Comparison of ENCODE assay signal across 8 mouse cellular contexts in the genomic region with DNA sequence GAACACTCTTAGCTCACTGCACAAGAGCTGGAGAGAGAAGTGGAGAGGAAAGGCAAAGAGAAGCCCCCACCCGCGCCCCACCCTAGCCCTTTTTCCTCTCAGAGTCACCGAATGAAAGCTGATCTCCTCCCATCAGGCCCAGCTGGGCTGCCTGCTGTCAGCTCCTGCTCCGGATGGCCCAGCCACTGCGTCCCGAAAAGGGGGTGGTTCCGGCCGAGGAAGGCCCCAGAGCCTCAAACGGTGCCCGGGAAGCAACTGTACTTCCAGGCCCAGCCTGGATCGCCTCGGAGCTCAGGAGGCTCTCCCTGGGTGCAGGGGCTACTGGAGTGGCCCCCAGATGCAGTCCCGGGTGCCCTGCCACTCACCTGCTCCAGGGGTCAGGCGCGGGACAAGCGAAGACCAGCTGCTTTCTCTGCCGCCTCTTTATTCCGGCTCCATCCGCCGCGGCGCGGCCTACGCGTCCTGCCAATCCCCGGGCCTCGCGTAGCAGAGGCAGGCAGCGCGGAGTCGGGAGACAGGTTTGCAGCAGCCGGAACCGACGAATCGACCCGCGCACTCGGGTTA. TPM values are rescaled to one million over a fixed set of nuclear protein-coding genes. Genes with fewer than 3 reads are reported as not detected.
DNase-seq lines count a peak whose midpoint lies in the region; ATAC-seq and TF ChIP-seq lines count a peak whose summit lies in the region.

No protein-coding gene starts in this region.

- peak overlapping the region; percentile 98 for H3K27ac ChIP-seq in gastrocnemius, adult 2 months
- H3K27ac ChIP-seq in CH12.LX (ENCODE audit: insufficient read depth, low read depth) = peak overlapping the region; percentile 34
- H3K27ac ChIP-seq in embryonic facial prominence, embryonic 15.5 days (replicated peaks) = peak overlapping the region; percentile 98

- peaks cover 2% of the 10 kb centered on the region; the same call in 1 of the 2 replicates for H3K79me2 ChIP-seq in CH12.LX (replicated peaks; ENCODE audit: control insufficient read depth, extremely low read depth, insufficient read depth, poor library complexity, severe bottlenecking)

- no peak for TF ChIP-seq RAD21 in CH12.LX (IDR thresholded peaks at IDR 0.05; ENCODE audit: low read depth, low read length)

- H3K4me1 ChIP-seq in CH12.LX (ENCODE audit: control insufficient read depth in 1 of 2, insufficient read depth in 2 of 2) = peaks cover 6 to 22% of the 10 kb centered on the region in 2 experiments
- H3K4me1 ChIP-seq in embryonic facial prominence, embryonic 15.5 days = peaks cover 28% of the 10 kb centered on the region

- peaks cover 33 to 55% of the 10 kb centered on the region in 2 experiments for H3K36me3 ChIP-seq in CH12.LX (replicated peaks in 1 of 2; ENCODE audit: control insufficient read depth in 1 of 2, insufficient read depth in 1 of 2, low read length in 1 of 2)
- peaks cover 45% of the 10 kb centered on the region for H3K36me3 ChIP-seq in embryonic facial prominence, embryonic 15.5 days

- intact Hi-C loops in gastrocnemius, adult 2 months (cut with DNase I) = loop anchor here (1.0 to 10.0 kb wide), 4 partner anchors 76 to 304 kb away; a partner anchor contains a TSS

- DNase-seq in gastrocnemius, adult 2 months = no peak
- no peak for DNase-seq in gastrocnemius, postnatal 25 days
- DNase-seq in CH12.LX (ENCODE audit: extremely low read depth) = peak; percentile 54
- peak; percentile 61 for DNase-seq in lung, postnatal 25 days (ENCODE audit: low spot score)
- peak; percentile 89 for DNase-seq in yolk sac, embryonic 10.5 days (ENCODE audit: low spot score)
- DNase-seq in natural killer cell, adult 2 months (ENCODE audit: low spot score in 2 of 2) = no peak

- H3K9me3 ChIP-seq in CH12.LX (replicated peaks; ENCODE audit: low read length) = no peaks in the 10 kb centered on the region
- H3K9me3 ChIP-seq in embryonic facial prominence, embryonic 15.5 days (replicated peaks) = no peaks in the 10 kb centered on the region

- H3K4me3 ChIP-seq in gastrocnemius, adult 2 months = peak overlapping the region; percentile 97
- H3K4me3 ChIP-seq in CH12.LX (replicated peaks in 1 of 3; ENCODE audit: low read depth in 2 of 3, low read length in 2 of 3, poor library complexity in 1 of 3) = peak overlapping the region; percentile 71 to 90 (median 80)
- H3K4me3 ChIP-seq in embryonic facial prominence, embryonic 15.5 days (replicated peaks) = peak overlapping the region; percentile 85

- dilution Hi-C loops in CH12.LX (cut with MboI; ENCODE audit: extremely low pct_ligation_motif_present, extremely low pct_unique_long_range_greater_than_20kb, low sequenced_read_pairs) = no loop called here

- in situ Hi-C loops in CH12.LX (cut with MboI; ENCODE audit: low pct_ligation_motif_present, low pct_unique_long_range_greater_than_20kb, low sequenced_read_pairs) = loop anchor here (5.0 kb wide), 2 partner anchors 74 to 96 kb away; no protein-coding TSS in a partner anchor

- peak; percentile 51 for ATAC-seq in embryonic facial prominence, embryonic 15.5 days (ENCODE audit: insufficient number of reproducible peaks, low FRiP score, low TSS enrichment, low read depth)
- ATAC-seq in inflammation-experienced regulatory T-cells, adult 6 months = peak; percentile 44

- H3K9ac ChIP-seq in CH12.LX (ENCODE audit: insufficient read depth, low read depth) = peak overlapping the region; percentile 81
- peak overlapping the region; percentile 78 for H3K9ac ChIP-seq in embryonic facial prominence, embryonic 15.5 days

- WGBS in embryonic facial prominence, embryonic 15.5 days = under 1% methylated on average over 38 of the region's 38 CpGs

- no peak for TF ChIP-seq POLR2A in CH12.LX (IDR thresholded peaks at IDR 0.05; ENCODE audit: low read depth, low read length)

- peak overlapping the region; percentile 88 for H3K4me2 ChIP-seq in CH12.LX (ENCODE audit: insufficient read depth, low read depth, poor library complexity, severe bottlenecking)
- peak overlapping the region; percentile 80 for H3K4me2 ChIP-seq in embryonic facial prominence, embryonic 15.5 days (replicated peaks)

- no peak for TF ChIP-seq CTCF in gastrocnemius, adult 2 months (IDR thresholded peaks at IDR 0.05)
- no peak for TF ChIP-seq CTCF in CH12.LX (conservative IDR thresholded peaks at IDR 0.05 in 1 of 2, IDR thresholded peaks at IDR 0.05 in 1 of 2; ENCODE audit: low read depth in 2 of 2, low read length in 2 of 2)

- no peak for TF ChIP-seq EP300 in CH12.LX (IDR thresholded peaks at IDR 0.05; ENCODE audit: low read length)

- no peaks in the 10 kb centered on the region for H3K27me3 ChIP-seq in CH12.LX (replicated peaks)
- no peaks in the 10 kb centered on the region for H3K27me3 ChIP-seq in embryonic facial prominence, embryonic 15.5 days

TF ChIP-seq in CH12.LX, 34 proteins besides CTCF, POLR2A, EP300 and RAD21:
- TF ChIP-seq TCF12 (IDR thresholded peaks at IDR 0.05; ENCODE audit: low read depth, low read length) = no peak
- TF ChIP-seq NELFE (IDR thresholded peaks at IDR 0.05; ENCODE audit: low read depth, low read length) = no peak
- no peak for TF ChIP-seq MAFK (IDR thresholded peaks at IDR 0.05; ENCODE audit: insufficient replicate concordance, low read length)
- TF ChIP-seq MAZ (IDR thresholded peaks at IDR 0.05; ENCODE audit: low read depth, low read length) = no peak
- no peak for TF ChIP-seq RCOR1 (conservative IDR thresholded peaks at IDR 0.05; ENCODE audit: low read depth, low read length)
- no peak for TF ChIP-seq JUND (conservative IDR thresholded peaks at IDR 0.05; ENCODE audit: low read depth, low read length)
- no peak for TF ChIP-seq TBP (conservative IDR thresholded peaks at IDR 0.05; ENCODE audit: low read depth, low read length)
- no peak for TF ChIP-seq ELF1 (IDR thresholded peaks at IDR 0.05; ENCODE audit: low read depth, low read length)
- peak; percentile 49 for TF ChIP-seq HCFC1 (IDR thresholded peaks at IDR 0.05; ENCODE audit: low read depth, low read length)
- TF ChIP-seq CHD1 (IDR thresholded peaks at IDR 0.05; ENCODE audit: low read depth, low read length) = no peak
- TF ChIP-seq MXI1 (IDR thresholded peaks at IDR 0.05; ENCODE audit: low read depth, low read length) = 0 out of 2 replicates have a peak, but pooled peaks have one; percentile 3
- peak; percentile 96; the same call in 1 of the 2 replicates for TF ChIP-seq UBTF (IDR thresholded peaks at IDR 0.05; ENCODE audit: low read depth, low read length)
- TF ChIP-seq USF1 (IDR thresholded peaks at IDR 0.05; ENCODE audit: low read depth, low read length) = no peak
- TF ChIP-seq IRF4 (IDR thresholded peaks at IDR 0.05; ENCODE audit: low read depth, low read length) = no peak
- no peak for TF ChIP-seq ETS1 (conservative IDR thresholded peaks at IDR 0.05; ENCODE audit: low read depth, low read length)
- TF ChIP-seq ZNF384 (IDR thresholded peaks at IDR 0.05; ENCODE audit: low read depth, low read length) = no peak
TF ChIP-seq in CH12.LX: peak in this region for 3.

RNA-seq across cellular contexts. Expression of a gene that starts 0.5 kb away (rescaled TPM):
- 1 to 10 TPM; 3.3 to 4.4 TPM for total RNA-seq in gastrocnemius, adult 2 months (2021)
- 1 to 10 TPM; 3.3 to 3.4 TPM for total RNA-seq in gastrocnemius, postnatal 25 days (2021)
- total RNA-seq in CH12.LX (2012; rRNA removed) = 2.0 and 2.1 TPM in 2 replicates
- 0.81 and 0.83 TPM in 2 replicates for total RNA-seq in CH12.LX (2014; rRNA removed)
- polyA plus RNA-seq in CH12.LX (2012; ENCODE audit: insufficient read length, low read depth) = 2.7 and 3.3 TPM in 2 replicates
- polyA plus RNA-seq in embryonic facial prominence, embryonic 15.5 days (2015; fragmentation: Nextera tagmentation; extraction: Ambion mirVana) = 9.1 and 10.2 TPM in 2 replicates
- 1 to 10 TPM; 3.1 to 4.2 (median 3.6) TPM for polyA plus RNA-seq in inflammation-experienced regulatory T-cells, adult 6 months (2017; shearing (Covaris generic))

RNA-seq across cellular contexts. Expression of a gene that starts 0.8 kb away (rescaled TPM):
- total RNA-seq in gastrocnemius, adult 2 months (2021) = 1 to 10 TPM; 5.8 to 7.1 TPM
- total RNA-seq in gastrocnemius, postnatal 25 days (2021) = 1 to 10 TPM; 5.1 TPM
- total RNA-seq in CH12.LX (2012; rRNA removed) (15.2 and 17.8 TPM in 2 replicates), CH12.LX (2014; rRNA removed) (17.7 and 25.0 TPM in 2 replicates)
- 15.7 and 16.4 TPM in 2 replicates for polyA plus RNA-seq in CH12.LX (2012; ENCODE audit: insufficient read length, low read depth)
- 45.3 and 46.3 TPM in 2 replicates for polyA plus RNA-seq in embryonic facial prominence, embryonic 15.5 days (2015; fragmentation: Nextera tagmentation; extraction: Ambion mirVana)
- 10 to 100 TPM; 59.7 to 62.9 (median 59.7) TPM for polyA plus RNA-seq in inflammation-experienced regulatory T-cells, adult 6 months (2017; shearing (Covaris generic))

RNA-seq across cellular contexts. Expression of a gene that starts 20.8 kb away (rescaled TPM):
- 10 to 100 TPM; 13.8 to 17.0 TPM for total RNA-seq in gastrocnemius, adult 2 months (2021)
- total RNA-seq in gastrocnemius, postnatal 25 days (2021) = 10 to 100 TPM; 15.4 to 18.0 TPM
- total RNA-seq in CH12.LX (2012; rRNA removed) (0.04 TPM in 2 replicates), CH12.LX (2014; rRNA removed) (not detected in 2 replicates)
- 0.44 TPM in 1 of 2 replicates, not detected in the other for polyA plus RNA-seq in CH12.LX (2012; ENCODE audit: insufficient read length, low read depth)
- 12.6 and 13.0 TPM in 2 replicates for polyA plus RNA-seq in embryonic facial prominence, embryonic 15.5 days (2015; fragmentation: Nextera tagmentation; extraction: Ambion mirVana)
- 1 to 10 TPM in 1 of 3 experiments, under 1 TPM in 2; 0.53 to 1.3 (median 0.63) TPM for polyA plus RNA-seq in inflammation-experienced regulatory T-cells, adult 6 months (2017; shearing (Covaris generic))

RNA-seq across cellular contexts. Expression of a gene that starts 20.9 kb away (rescaled TPM):
- total RNA-seq in gastrocnemius, adult 2 months (2021) = not detected
- not detected for total RNA-seq in gastrocnemius, postnatal 25 days (2021)
- total RNA-seq in CH12.LX (2012; rRNA removed) (not detected in 2 replicates), CH12.LX (2014; rRNA removed) (not detected in 2 replicates)
- not detected in 2 replicates for polyA plus RNA-seq in CH12.LX (2012; ENCODE audit: insufficient read length, low read depth)
- 0.39 and 0.51 TPM in 2 replicates for polyA plus RNA-seq in embryonic facial prominence, embryonic 15.5 days (2015; fragmentation: Nextera tagmentation; extraction: Ambion mirVana)
- not detected for polyA plus RNA-seq in inflammation-experienced regulatory T-cells, adult 6 months (2017; shearing (Covaris generic))

RNA-seq across cellular contexts. Expression of a gene that starts 24.9 kb away (rescaled TPM):
- under 1 TPM; 0.08 to 0.66 TPM for total RNA-seq in gastrocnemius, adult 2 months (2021)
- under 1 TPM; 0.48 to 0.49 TPM for total RNA-seq in gastrocnemius, postnatal 25 days (2021)
- total RNA-seq in CH12.LX (2012; rRNA removed) = not detected in 2 replicates
- total RNA-seq in CH12.LX (2014; rRNA removed) = not detected in 2 replicates
- not detected in 2 replicates for polyA plus RNA-seq in CH12.LX (2012; ENCODE audit: insufficient read length, low read depth)
- polyA plus RNA-seq in embryonic facial prominence, embryonic 15.5 days (2015; fragmentation: Nextera tagmentation; extraction: Ambion mirVana) = 0.80 and 0.94 TPM in 2 replicates
- polyA plus RNA-seq in inflammation-experienced regulatory T-cells, adult 6 months (2017; shearing (Covaris generic)) = under 1 TPM in 1 of 3 experiments, not detected in 2; 0.32 TPM

Comparison
In these comparisons a context has a peak if more than half of its experiments do, and no peak if none do; other contexts are left out.
1. DNase-seq: peak in CH12.LX (single experiment), lung, postnatal 25 days (single experiment) and yolk sac, embryonic 10.5 days (single experiment); none in gastrocnemius, adult 2 months (single experiment), gastrocnemius, postnatal 25 days (single experiment) and natural killer cell, adult 2 months (0 of 2).
2. H3K27ac ChIP-seq: peak in every context shown above with its lines; median percentile 98 in gastrocnemius, adult 2 months; 98 in embryonic facial prominence, embryonic 15.5 days; 34 in CH12.LX.
3. RNA of a gene that starts 20.8 kb away (total RNA-seq): 15.4 to 18.0 TPM in gastrocnemius, postnatal 25 days and 13.8 to 17.0 TPM in gastrocnemius, adult 2 months; 0.04 TPM in CH12.LX; every median in the first group is over 10 times any median in the second.
4. Peak in every context shown above with its lines, with median percentiles within 50 percentile points of each other: H3K4me3 ChIP-seq.